Mouse (Mus musculus): ENCODE data around the gene Rdh14. TPM values are rescaled to one million over a fixed set of nuclear protein-coding genes. Genes with fewer than 3 reads are reported as not detected.
A peak's percentile ranks its signal among the peaks of the same experiment; 100 is the strongest.

The Rdh14 gene
- polyA plus RNA-seq (2015; fragmentation: Nextera tagmentation; extraction: Ambion mirVana) = 46.2 and 47.9 TPM in 2 replicates

DNA sequence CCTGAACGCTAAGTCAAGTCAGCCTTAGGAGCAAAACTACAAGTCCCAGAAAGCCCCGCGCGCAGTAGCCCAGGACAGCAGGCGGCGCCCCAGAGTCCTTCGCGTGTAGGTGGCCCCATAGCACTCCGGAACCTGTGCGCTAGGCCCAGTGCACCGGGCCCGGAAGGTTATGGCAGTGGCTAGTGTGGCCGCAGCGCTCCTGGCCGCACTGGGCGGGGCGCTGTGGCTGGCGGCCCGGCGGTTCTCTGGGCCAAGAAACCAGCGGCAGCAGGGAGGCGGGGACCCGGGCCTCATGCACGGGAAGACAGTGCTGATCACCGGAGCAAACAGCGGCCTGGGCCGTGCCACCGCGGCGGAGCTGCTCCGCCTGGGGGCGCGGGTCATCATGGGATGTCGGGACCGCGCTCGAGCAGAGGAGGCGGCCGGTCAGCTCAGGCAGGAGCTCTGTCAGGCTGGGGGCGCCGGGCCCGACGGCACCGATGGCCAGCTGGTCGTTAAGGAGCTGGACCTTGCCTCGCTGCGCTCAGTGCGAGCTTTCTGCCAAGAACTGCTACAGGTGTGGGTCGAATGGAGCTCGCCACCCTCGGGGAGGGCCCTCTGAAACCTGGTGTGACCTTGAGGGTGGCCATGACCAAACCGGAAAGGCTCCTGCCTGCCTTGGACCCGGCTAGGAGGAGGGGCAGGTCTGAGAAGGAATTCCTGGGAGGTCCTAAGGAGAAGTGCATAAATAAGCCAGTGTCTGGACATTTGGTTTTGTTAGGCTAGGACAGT, at the start of gene Rdh14:
Gene Rdh14, plus strand, starts transcription at position 102 of the 771 bp plus-strand sequence.
- peaks cover 7% of the 10 kb centered on the region for H3K36me3 ChIP-seq
- peak; percentile 99 for ATAC-seq (ENCODE audit: low FRiP score)
- peak within 1 kb of the TSS; percentile 90 for H3K9ac ChIP-seq (replicated peaks)
- peak within 1 kb of the TSS; percentile 91 for H3K4me3 ChIP-seq (replicated peaks)
- H3K4me2 ChIP-seq = peak within 1 kb of the TSS; percentile 77
- peak within 1 kb of the TSS; percentile 94 for H3K27ac ChIP-seq (replicated peaks)
- no peaks in the 10 kb centered on the region for H3K27me3 ChIP-seq (replicated peaks)
- H3K9me3 ChIP-seq (replicated peaks) = no peaks in the 10 kb centered on the region
- WGBS = under 1% methylated on average over 53 of the region's 53 CpGs
- H3K4me1 ChIP-seq = peaks cover 9% of the 10 kb centered on the region

GRCm38 (mm10) chr12:10350706-10351105, 39.9 kb upstream of the Rdh14 start:
- Histone ChIP-seq H3K4me3 (replicated peaks) (no peak overlapping the region), H3K4me1 (no peaks in the 10 kb centered on the region), H3K9ac (replicated peaks) (no peak overlapping the region), H3K9me3 (replicated peaks) (no peaks in the 10 kb centered on the region), H3K27me3 (replicated peaks) (no peaks in the 10 kb centered on the region), H3K27ac (replicated peaks) (no peak overlapping the region), H3K36me3 (no peaks in the 10 kb centered on the region), H3K4me2 (no peak overlapping the region)
- 71% methylated on average over 3 of the region's 3 CpGs for WGBS
- ATAC-seq (ENCODE audit: low FRiP score) = no peak

GRCm38 (mm10) chr12:10357756-10358155, 32.8 kb upstream of the Rdh14 start:
- no peak overlapping the region for H3K4me2 ChIP-seq

DNA sequence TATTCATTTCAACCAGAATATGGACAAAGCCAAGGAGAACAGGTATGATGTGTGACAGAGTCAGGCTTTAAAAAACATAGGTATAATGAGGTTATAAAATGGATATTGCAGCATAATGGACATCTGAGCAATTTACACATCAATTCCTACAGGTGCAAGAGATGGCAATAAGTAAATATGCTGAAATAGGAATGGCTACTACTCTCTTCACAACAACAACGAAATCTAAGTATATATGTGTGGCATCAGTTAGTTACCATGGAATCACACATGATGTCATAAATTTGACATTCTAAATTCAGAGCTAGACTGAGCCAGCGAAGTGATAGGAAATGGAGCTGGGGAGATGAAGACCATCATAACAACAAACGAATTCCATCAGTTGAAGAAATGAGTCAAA, 20.9 kb upstream of the Rdh14 start, which contains the start of gene Nt5c1b:
Gene Nt5c1b, plus strand, starts transcription at position 301 of the 400 bp plus-strand sequence.
- WGBS = 82% methylated on average over 3 of the region's 3 CpGs
- Histone ChIP-seq H3K36me3 (no peaks in the 10 kb centered on the region), H3K27ac (replicated peaks) (no peak within 1 kb of the TSS), H3K4me2 (no peak within 1 kb of the TSS), H3K9ac (replicated peaks) (no peak within 1 kb of the TSS), H3K9me3 (replicated peaks) (no peaks in the 10 kb centered on the region), H3K4me1 (no peaks in the 10 kb centered on the region), H3K4me3 (replicated peaks) (no peak within 1 kb of the TSS), H3K27me3 (replicated peaks) (no peaks in the 10 kb centered on the region)
- no peak for ATAC-seq (ENCODE audit: low FRiP score)

More at GRCm38 (mm10) chr12:10357756-10358155, 32.8 kb upstream of the Rdh14 start:
- no peak overlapping the region for H3K4me3 ChIP-seq (replicated peaks)
- no peaks in the 10 kb centered on the region for H3K9me3 ChIP-seq (replicated peaks)
- no peaks in the 10 kb centered on the region for H3K36me3 ChIP-seq
- H3K27ac ChIP-seq (replicated peaks) = no peak overlapping the region
- WGBS = 56% methylated on average over 6 of the region's 6 CpGs
- no peak overlapping the region for H3K9ac ChIP-seq (replicated peaks)
- ATAC-seq (ENCODE audit: low FRiP score) = no peak
- no peaks in the 10 kb centered on the region for H3K27me3 ChIP-seq (replicated peaks)
- H3K4me1 ChIP-seq = no peaks in the 10 kb centered on the region

DNA sequence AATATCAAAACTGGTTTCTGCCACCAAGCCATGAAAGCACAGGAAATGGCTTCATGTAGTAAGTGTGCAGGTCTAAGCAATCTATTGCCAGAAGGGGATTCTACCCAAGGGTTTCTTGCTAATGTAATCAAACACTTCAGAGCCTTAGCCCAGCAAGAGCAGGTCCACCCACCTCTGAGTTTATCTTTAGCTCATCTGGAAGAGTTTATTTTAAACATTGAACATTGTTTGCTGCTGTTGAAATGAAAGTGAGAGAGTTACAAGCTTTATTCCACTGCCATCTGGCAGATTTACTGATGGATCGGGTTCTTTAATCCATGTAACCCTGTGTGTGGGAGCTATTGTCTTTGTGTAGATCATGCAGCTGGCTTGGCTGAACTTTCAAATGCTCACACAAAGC, 10.2 kb downstream of the Rdh14 start:
- Histone ChIP-seq H3K36me3 (0 out of 2 replicates have a peak, but pooled peaks cover 3% of the 10 kb centered on the region), H3K4me1 (no peaks in the 10 kb centered on the region), H3K4me2 (no peak overlapping the region), H3K9ac (replicated peaks) (no peak overlapping the region), H3K27me3 (replicated peaks) (no peaks in the 10 kb centered on the region), H3K4me3 (replicated peaks) (no peak overlapping the region), H3K9me3 (replicated peaks) (no peaks in the 10 kb centered on the region), H3K27ac (replicated peaks) (no peak overlapping the region)
- ATAC-seq (ENCODE audit: low FRiP score) = no peak
- WGBS = 76% methylated on average over 1 of the region's 1 CpGs

DNA sequence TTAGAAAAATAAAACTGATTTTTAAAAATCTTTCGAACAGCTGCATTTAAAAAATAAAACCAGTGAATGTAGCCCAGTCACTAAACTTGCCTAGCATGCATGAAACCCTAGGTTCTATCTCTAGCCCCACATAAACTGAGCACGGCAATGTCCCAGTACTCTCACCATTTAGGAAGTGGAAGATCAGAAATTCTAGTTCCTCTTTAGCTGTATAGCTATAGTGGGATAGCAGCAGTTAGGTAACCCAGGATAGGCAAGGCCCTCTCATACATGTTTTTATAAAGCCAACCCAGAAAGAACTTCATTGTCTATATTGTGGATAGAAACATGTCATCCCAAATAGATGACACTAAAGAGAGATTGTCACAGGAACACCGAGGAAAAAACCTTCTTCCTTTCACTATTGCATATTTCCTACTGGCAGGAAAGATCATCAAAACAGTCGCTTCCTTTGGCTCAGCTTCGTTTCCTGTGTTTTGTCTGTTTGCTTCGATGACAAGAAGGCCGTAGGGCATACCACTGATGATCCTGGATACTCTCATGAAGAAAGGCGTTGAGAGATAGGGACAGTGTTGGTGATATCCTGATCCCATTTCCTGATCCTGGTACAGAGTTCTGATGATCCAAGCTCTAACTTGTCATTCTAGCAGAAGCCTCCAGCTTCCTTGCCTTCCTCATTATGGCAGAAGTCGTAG, 12.0 kb downstream of the Rdh14 start:
- Histone ChIP-seq H3K27ac (replicated peaks) (no peak overlapping the region), H3K9ac (replicated peaks) (no peak overlapping the region), H3K4me1 (no peaks in the 10 kb centered on the region), H3K36me3 (no peaks in the 10 kb centered on the region), H3K4me3 (replicated peaks) (no peak overlapping the region), H3K27me3 (replicated peaks) (no peaks in the 10 kb centered on the region), H3K9me3 (replicated peaks) (no peaks in the 10 kb centered on the region), H3K4me2 (no peak overlapping the region)
- no peak for ATAC-seq (ENCODE audit: low FRiP score)
- WGBS = 90% methylated on average over 9 of the region's 9 CpGs

- H3K27me3 ChIP-seq (replicated peaks) = no peaks in the 10 kb centered on the region
- no peak overlapping the region for H3K9ac ChIP-seq (replicated peaks)
- H3K4me1 ChIP-seq = no peaks in the 10 kb centered on the region
- ATAC-seq (ENCODE audit: low FRiP score) = no peak
- WGBS = 80% methylated on average over 3 of the region's 3 CpGs
- H3K4me3 ChIP-seq (replicated peaks) = no peak overlapping the region
- no peak overlapping the region for H3K27ac ChIP-seq (replicated peaks)
- H3K36me3 ChIP-seq = no peaks in the 10 kb centered on the region
- H3K9me3 ChIP-seq (replicated peaks) = no peaks in the 10 kb centered on the region
- H3K4me2 ChIP-seq = no peak overlapping the region
Measured at GRCm38 (mm10) chr12:10410511-10411179, 20.1 kb downstream of the Rdh14 start.

DNA sequence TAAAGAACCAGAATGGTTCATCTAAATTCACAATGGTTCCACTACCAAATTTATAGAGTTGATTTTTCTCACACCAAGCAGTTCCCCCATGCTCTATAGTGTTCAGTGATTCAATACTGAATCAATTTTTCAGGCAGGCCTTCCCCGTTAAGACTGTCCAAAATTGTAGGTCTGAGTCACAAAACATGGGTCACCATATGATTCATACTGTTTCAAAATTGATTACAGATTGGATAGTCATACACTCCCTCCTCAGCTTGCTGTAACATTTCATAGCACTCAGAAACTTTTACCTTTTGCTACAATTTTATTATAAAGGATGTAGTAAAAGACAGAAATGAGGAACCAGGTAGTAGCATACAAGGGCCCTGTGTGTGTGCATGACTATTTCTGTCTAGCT, 20.9 kb downstream of the Rdh14 start:
- no peaks in the 10 kb centered on the region for H3K4me1 ChIP-seq
- no peak for ATAC-seq (ENCODE audit: low FRiP score)
- H3K9me3 ChIP-seq (replicated peaks) = no peaks in the 10 kb centered on the region
- H3K36me3 ChIP-seq = no peaks in the 10 kb centered on the region
- no peak overlapping the region for H3K4me2 ChIP-seq
- H3K27me3 ChIP-seq (replicated peaks) = no peaks in the 10 kb centered on the region
- no peak overlapping the region for H3K27ac ChIP-seq (replicated peaks)
- H3K9ac ChIP-seq (replicated peaks) = no peak overlapping the region
- no peak overlapping the region for H3K4me3 ChIP-seq (replicated peaks)
- 95% methylated on average over 1 of the region's 1 CpGs for WGBS

DNA sequence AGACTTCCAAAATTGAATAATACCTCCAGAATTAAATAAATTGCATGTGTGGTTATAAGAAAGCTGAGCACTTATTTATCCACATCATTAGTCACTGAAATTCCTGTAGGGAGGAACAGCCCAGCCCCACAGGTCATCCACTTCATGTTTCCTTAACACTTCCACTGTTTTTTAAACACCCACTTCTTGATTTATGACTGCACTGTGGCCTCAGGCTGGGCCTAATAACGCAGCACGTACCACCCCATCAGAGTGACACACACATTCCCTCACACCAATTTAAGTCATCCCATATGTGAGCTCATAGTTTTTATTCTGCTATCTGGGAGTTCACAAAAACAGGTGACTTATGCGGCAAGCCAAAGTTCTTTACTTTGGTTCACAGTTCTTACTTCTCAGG, 31.8 kb downstream of the Rdh14 start:
- Histone ChIP-seq H3K27ac (replicated peaks) (no peak overlapping the region), H3K9ac (replicated peaks) (no peak overlapping the region), H3K36me3 (no peaks in the 10 kb centered on the region), H3K4me1 (no peaks in the 10 kb centered on the region), H3K4me2 (no peak overlapping the region), H3K4me3 (replicated peaks) (no peak overlapping the region), H3K27me3 (replicated peaks) (no peaks in the 10 kb centered on the region), H3K9me3 (replicated peaks) (no peaks in the 10 kb centered on the region)
- ATAC-seq (ENCODE audit: low FRiP score) = no peak
- 54% methylated on average over 3 of the region's 3 CpGs for WGBS

- no peak overlapping the region for H3K27ac ChIP-seq (replicated peaks)
- no peaks in the 10 kb centered on the region for H3K27me3 ChIP-seq (replicated peaks)
- no peak overlapping the region for H3K9ac ChIP-seq (replicated peaks)
- H3K4me3 ChIP-seq (replicated peaks) = no peak overlapping the region
- 29% methylated on average over 9 of the region's 9 CpGs for WGBS
- no peaks in the 10 kb centered on the region for H3K4me1 ChIP-seq
- H3K9me3 ChIP-seq (replicated peaks) = no peaks in the 10 kb centered on the region
- H3K36me3 ChIP-seq = no peaks in the 10 kb centered on the region
- no peak overlapping the region for H3K4me2 ChIP-seq
- no peak for ATAC-seq (ENCODE audit: low FRiP score)
Measured at GRCm38 (mm10) chr12:10425982-10426863, 35.7 kb downstream of the Rdh14 start.

DNA sequence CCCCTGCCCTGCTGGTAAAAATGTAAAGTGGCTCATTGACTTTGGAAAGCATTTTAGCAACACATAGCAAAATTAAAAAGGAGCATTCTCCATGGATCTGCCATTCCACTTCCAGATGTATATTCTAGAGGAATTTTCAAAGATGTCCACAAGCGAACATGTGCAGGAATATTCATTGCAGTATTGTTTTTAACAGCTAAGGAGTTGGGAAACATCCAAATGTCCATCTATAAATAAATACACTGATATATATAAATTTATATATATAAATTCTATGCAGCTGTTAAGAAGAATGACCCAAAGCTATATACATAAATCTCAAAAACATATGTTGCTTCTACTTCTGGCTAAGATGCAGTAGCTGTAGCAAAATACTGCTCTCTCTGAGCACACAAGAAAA, 40.4 kb downstream of the Rdh14 start:
- H3K27me3 ChIP-seq (replicated peaks) = no peaks in the 10 kb centered on the region
- no peak overlapping the region for H3K4me3 ChIP-seq (replicated peaks)
- no peak overlapping the region for H3K9ac ChIP-seq (replicated peaks)
- 87% methylated on average over 1 of the region's 1 CpGs for WGBS
- H3K4me1 ChIP-seq = no peaks in the 10 kb centered on the region
- H3K4me2 ChIP-seq = no peak overlapping the region
- H3K36me3 ChIP-seq = no peaks in the 10 kb centered on the region
- no peak overlapping the region for H3K27ac ChIP-seq (replicated peaks)
- ATAC-seq (ENCODE audit: low FRiP score) = no peak
- no peaks in the 10 kb centered on the region for H3K9me3 ChIP-seq (replicated peaks)

All from neural tube, embryonic 15.5 days (tissue).